Mouse (Mus musculus) ES-Bruce4 (cell line): ENCODE data around the gene Coq9.

Source experiments
- EP300 ChIP-seq: IDR thresholded peaks from 2 replicates; pipeline ENCODE4 v1.6.1; 2011; ENCODE audit warnings: low read depth, low read length; ENCODE audit not compliant: insufficient read depth
- POLR2A ChIP-seq: IDR thresholded peaks from one replicate; pipeline ENCODE4 v1.8.1; 2011; ENCODE audit warnings: low read length; ENCODE audit not compliant: insufficient read depth

GRCm38 (mm10) chr8:94802375-94802774 is 35.7 kb upstream of the Coq9 start:
- TF ChIP-seq EP300 (no peak), POLR2A (no peak)
